Mouse (Mus musculus) heart, embryonic 14.5 days (tissue): ENCODE data around the gene Olfr1443. TPM values are rescaled to one million over a fixed set of nuclear protein-coding genes. Genes with fewer than 3 reads are reported as not detected.

Source experiments
- ATAC-seq: fragments of 200-750 bp; cut with Nextera tagmentation; 2 replicates; pipeline ENCODE4 v1.8.0; 2017; ENCODE audit warnings: low read depth, moderate TSS enrichment; ENCODE audit not compliant: insufficient number of reproducible peaks, insufficient read depth, low FRiP score
- H3K27ac ChIP-seq, 2 experiments: fragments of 200-500 bp in 1 of 2; fragments of 300-500 bp in 1 of 2; sonication (generic) in 1 of 2; replicated peaks in 1 of 2; 2 replicates each; pipeline ENCODE4 v1.5.1; 2012 to 2014; ENCODE audit warnings: low read depth in 2 of 2, low read length in 2 of 2, control low read depth in 1 of 2, mild to moderate bottlenecking in 1 of 2, mixed read lengths in 1 of 2; ENCODE audit not compliant: control insufficient read depth in 1 of 2, insufficient read depth in 1 of 2
- H3K27me3 ChIP-seq: fragments of 300-500 bp; sonication (generic); 2 replicates; pipeline ENCODE4 v1.6.1; 2014; ENCODE audit warnings: mild to moderate bottlenecking, low read length, control low read depth; ENCODE audit not compliant: control insufficient read depth, insufficient read depth
- H3K36me3 ChIP-seq: fragments of 300-500 bp; sonication (generic); 2 replicates; pipeline ENCODE4 v1.6.1; 2014; ENCODE audit warnings: mild to moderate bottlenecking, control low read depth, low read length, mixed read lengths; ENCODE audit not compliant: control insufficient read depth, insufficient read depth
- H3K4me1 ChIP-seq, 2 experiments: fragments of 200-500 bp in 1 of 2; fragments of 300-500 bp in 1 of 2; sonication (generic) in 1 of 2; 2 replicates each; pipeline ENCODE4 v1.6.1; 2012 to 2014; ENCODE audit warnings: low read length in 2 of 2, control low read depth in 1 of 2, mixed read lengths in 1 of 2; ENCODE audit not compliant: control insufficient read depth in 2 of 2, insufficient read depth in 2 of 2
- H3K4me2 ChIP-seq: fragments of 300-500 bp; sonication (generic); 2 replicates; pipeline ENCODE4 v1.6.1; 2014; ENCODE audit warnings: mild to moderate bottlenecking, low read length
- H3K4me3 ChIP-seq, 2 experiments: fragments of 200-500 bp in 1 of 2; fragments of 300-500 bp in 1 of 2; sonication (generic) in 1 of 2; 2 replicates each; pipeline ENCODE4 v1.5.1; 2012 to 2014; ENCODE audit warnings: low read length in 2 of 2, mild to moderate bottlenecking in 2 of 2, control low read depth in 1 of 2, low read depth in 1 of 2, moderate library complexity in 1 of 2; ENCODE audit not compliant: control insufficient read depth in 1 of 2, insufficient read depth in 1 of 2
- H3K9ac ChIP-seq: fragments of 300-500 bp; sonication (generic); 2 replicates; pipeline ENCODE4 v1.6.1; 2014; ENCODE audit warnings: mild to moderate bottlenecking, low read length
- H3K9me3 ChIP-seq: fragments of 300-500 bp; sonication (generic); 2 replicates; pipeline ENCODE4 v1.6.1; 2016; ENCODE audit warnings: low read length, control low read depth; ENCODE audit not compliant: control insufficient read depth
- whole genome bisulfite sequencing: fragments of 180-500 bp; shearing (Covaris S2); extraction: QIAGEN DNeasy Blood & Tissue Kit; methylation state at CpG from one replicate; pipeline ENCODE4 v1.1.7; 2014; 5-methylcytosine and 5-hydroxymethylcytosine counted together
- polyA plus RNA-seq: library from polyadenylated mRNA; unstranded; fragments of >200 nt; fragmentation: Nextera tagmentation; extraction: Ambion mirVana; gene quantifications from 2 replicates; pipeline ENCODE4 v1.2.1, GENCODE M21; 2014

The Olfr1443 gene
- not detected in 2 replicates for polyA plus RNA-seq

- 55% methylated on average over 3 of the region's 3 CpGs for WGBS
- ATAC-seq = no peak
- no peak within 1 kb of the TSS for H3K4me3 ChIP-seq
- no peaks in the 10 kb centered on the region for H3K4me1 ChIP-seq
- H3K27me3 ChIP-seq = no peaks in the 10 kb centered on the region
- no peak within 1 kb of the TSS for H3K27ac ChIP-seq
- H3K9me3 ChIP-seq = no peaks in the 10 kb centered on the region
- H3K4me2 ChIP-seq = no peak within 1 kb of the TSS
- H3K9ac ChIP-seq = no peak within 1 kb of the TSS
- no peaks in the 10 kb centered on the region for H3K36me3 ChIP-seq
Measured at GRCm38 (mm10) chr19:12677812-12678211, at the start of gene Olfr1443. Gene Olfr1443 (plus strand): TSS chr19:12678112.

DNA sequence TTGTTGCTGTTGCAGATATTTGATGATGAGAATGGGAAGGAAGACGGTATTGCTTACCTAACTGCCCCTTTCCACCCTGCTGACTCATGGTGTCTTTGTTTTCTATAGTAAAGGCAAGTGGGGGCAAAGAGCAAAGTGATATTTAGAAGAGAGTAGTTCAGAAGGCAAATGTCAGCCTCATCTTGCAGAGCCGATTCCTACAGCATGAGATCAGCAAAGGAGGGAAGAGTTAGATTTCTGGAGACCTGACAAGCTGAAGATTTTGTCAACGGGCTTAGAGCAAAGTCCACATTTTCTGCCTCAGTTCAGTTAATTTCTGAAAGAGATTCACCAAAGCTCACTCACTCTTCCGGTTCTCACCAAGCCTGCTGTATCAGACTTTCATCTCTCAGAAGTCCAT is 44.7 kb upstream of the Olfr1443 start, which contains the start of gene Glyat:
Gene Glyat (plus strand): TSS at position 133 of the 400 bp plus-strand sequence.
- 63% methylated on average over 4 of the region's 4 CpGs for WGBS
- H3K9me3 ChIP-seq = no peaks in the 10 kb centered on the region
- no peak within 1 kb of the TSS for H3K4me3 ChIP-seq
- no peaks in the 10 kb centered on the region for H3K27me3 ChIP-seq
- no peak within 1 kb of the TSS for H3K9ac ChIP-seq
- no peak for ATAC-seq
- no peak within 1 kb of the TSS for H3K27ac ChIP-seq
- no peaks in the 10 kb centered on the region for H3K36me3 ChIP-seq
- H3K4me2 ChIP-seq = no peak within 1 kb of the TSS
- H3K4me1 ChIP-seq = no peaks in the 10 kb centered on the region

- Histone ChIP-seq H3K27ac (no peak overlapping the region), H3K9ac (no peak overlapping the region), H3K9me3 (no peaks in the 10 kb centered on the region), H3K4me2 (no peak overlapping the region), H3K4me1 (no peaks in the 10 kb centered on the region), H3K36me3 (no peaks in the 10 kb centered on the region), H3K4me3 (no peak overlapping the region), H3K27me3 (no peaks in the 10 kb centered on the region)
- 78% methylated on average over 3 of the region's 3 CpGs for WGBS
- ATAC-seq = no peak
Measured at GRCm38 (mm10) chr19:12634259-12634658, 43.7 kb upstream of the Olfr1443 start.

GRCm38 (mm10) chr19:12634963-12635362 is 42.9 kb upstream of the Olfr1443 start:
- no peaks in the 10 kb centered on the region for H3K36me3 ChIP-seq
- 78% methylated on average over 4 of the region's 4 CpGs for WGBS
- no peak for ATAC-seq

DNA sequence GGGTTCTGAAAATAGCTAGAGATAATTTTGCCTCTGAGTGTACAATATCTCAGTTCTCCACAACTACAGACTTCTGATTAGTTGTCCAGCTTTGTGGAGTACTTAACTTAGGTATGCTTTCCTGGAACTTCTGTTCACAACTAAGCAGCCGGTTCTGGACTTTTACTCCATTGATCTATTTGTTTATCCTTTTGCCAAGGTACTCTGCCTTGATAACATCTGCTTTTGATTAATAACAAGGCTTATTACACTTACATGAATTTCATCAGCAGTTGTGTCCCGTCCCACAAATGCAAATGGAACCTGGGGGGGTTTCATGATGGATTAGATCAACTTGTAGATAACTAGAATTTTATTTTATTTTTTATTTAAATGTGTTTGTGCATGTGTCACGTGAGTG is 41.0 kb upstream of the Olfr1443 start:
- H3K9me3 ChIP-seq = no peaks in the 10 kb centered on the region
- no peaks in the 10 kb centered on the region for H3K4me1 ChIP-seq
- no peak for ATAC-seq
- H3K4me3 ChIP-seq = no peak overlapping the region
- H3K4me2 ChIP-seq = no peak overlapping the region
- no peaks in the 10 kb centered on the region for H3K36me3 ChIP-seq
- no peaks in the 10 kb centered on the region for H3K27me3 ChIP-seq
- WGBS = 65% methylated on average over 3 of the region's 3 CpGs
- H3K9ac ChIP-seq = no peak overlapping the region
- H3K27ac ChIP-seq = no peak overlapping the region

More at GRCm38 (mm10) chr19:12634963-12635362, 42.9 kb upstream of the Olfr1443 start:
- H3K27ac ChIP-seq = no peak overlapping the region
- H3K9ac ChIP-seq = no peak overlapping the region
- H3K9me3 ChIP-seq = no peaks in the 10 kb centered on the region
- H3K4me1 ChIP-seq = no peaks in the 10 kb centered on the region
- no peak overlapping the region for H3K4me3 ChIP-seq
- H3K4me2 ChIP-seq = no peak overlapping the region
- no peaks in the 10 kb centered on the region for H3K27me3 ChIP-seq

- Histone ChIP-seq H3K4me3 (no peak overlapping the region), H3K9ac (no peak overlapping the region), H3K4me2 (no peak overlapping the region), H3K27me3 (no peaks in the 10 kb centered on the region), H3K36me3 (no peaks in the 10 kb centered on the region), H3K9me3 (no peaks in the 10 kb centered on the region), H3K27ac (no peak overlapping the region), H3K4me1 (no peaks in the 10 kb centered on the region)
- ATAC-seq = no peak
- 50% methylated on average over 1 of the region's 1 CpGs for WGBS
Measured at GRCm38 (mm10) chr19:12638049-12638448, 39.9 kb upstream of the Olfr1443 start.

DNA sequence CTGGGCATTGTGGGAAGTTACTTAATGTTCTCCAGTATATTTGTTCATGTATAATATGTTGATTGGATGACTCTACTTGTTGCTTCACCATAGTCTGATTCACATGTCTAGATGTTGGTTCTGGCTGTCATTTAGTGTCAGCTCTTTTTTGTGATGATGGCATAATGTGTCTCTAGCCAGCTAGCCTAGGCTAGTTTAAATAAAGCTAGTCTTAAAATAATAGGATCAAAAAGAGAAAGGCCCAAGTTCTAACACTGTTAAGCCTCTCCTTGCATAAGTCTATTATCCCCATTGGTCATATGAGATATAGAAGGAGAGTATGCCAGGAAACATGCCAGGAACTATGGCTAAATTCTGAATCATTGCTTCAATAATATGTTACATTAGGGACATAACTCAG is 28.4 kb upstream of the Olfr1443 start:
- no peaks in the 10 kb centered on the region for H3K36me3 ChIP-seq
- H3K4me3 ChIP-seq = no peak overlapping the region
- no peak overlapping the region for H3K9ac ChIP-seq
- no peak overlapping the region for H3K27ac ChIP-seq
- H3K4me2 ChIP-seq = no peak overlapping the region
- no peaks in the 10 kb centered on the region for H3K27me3 ChIP-seq
- H3K4me1 ChIP-seq = no peaks in the 10 kb centered on the region
- no peak for ATAC-seq
- 0 out of 2 replicates have a peak, but pooled peaks cover 3% of the 10 kb centered on the region for H3K9me3 ChIP-seq

- ATAC-seq = no peak
- H3K27ac ChIP-seq = no peak overlapping the region
- H3K4me1 ChIP-seq = no peaks in the 10 kb centered on the region
- H3K36me3 ChIP-seq = no peaks in the 10 kb centered on the region
- no peak overlapping the region for H3K4me2 ChIP-seq
- peaks cover 10% of the 10 kb centered on the region; the same call in 1 of the 2 replicates for H3K9me3 ChIP-seq
- H3K27me3 ChIP-seq = no peaks in the 10 kb centered on the region
- WGBS = 62% methylated on average over 1 of the region's 1 CpGs
- H3K4me3 ChIP-seq = no peak overlapping the region
- no peak overlapping the region for H3K9ac ChIP-seq
Measured at GRCm38 (mm10) chr19:12666156-12666555, 11.8 kb upstream of the Olfr1443 start.
